Mouse (Mus musculus) midbrain, postnatal 0 days (tissue): ENCODE data around the gene Cntn1. TPM values are rescaled to one million over a fixed set of nuclear protein-coding genes. Genes with fewer than 3 reads are reported as not detected.

Source experiments
- ATAC-seq: fragments of 200-750 bp; cut with Nextera tagmentation; 2 replicates; pipeline ENCODE4 v1.8.0; 2017; ENCODE audit warnings: moderate number of reproducible peaks, mild to moderate bottlenecking, moderate TSS enrichment, moderate library complexity; ENCODE audit not compliant: low FRiP score
- DNase-seq: peaks from one replicate; pipeline ENCODE4 v3.0.0-alpha.2; 2015; ENCODE audit warnings: low spot score
- H3K27ac ChIP-seq: fragments of 300-500 bp; sonication (generic); 2 replicates; pipeline ENCODE4 v1.5.1; 2014; ENCODE audit warnings: low read depth, mild to moderate bottlenecking, low read length, mixed read lengths
- H3K27me3 ChIP-seq: fragments of 300-500 bp; sonication (generic); 2 replicates; pipeline ENCODE4 v1.6.1; 2014; ENCODE audit warnings: low read length, control low read depth, mixed read lengths; ENCODE audit not compliant: insufficient read depth
- H3K36me3 ChIP-seq: fragments of 300-500 bp; sonication (generic); 2 replicates; pipeline ENCODE4 v1.6.1; 2014; ENCODE audit warnings: low read length, control low read depth, mixed read lengths; ENCODE audit not compliant: insufficient read depth
- H3K4me1 ChIP-seq: fragments of 300-500 bp; sonication (generic); 2 replicates; pipeline ENCODE4 v1.6.1; 2014; ENCODE audit warnings: mild to moderate bottlenecking, control low read depth, antibody characterized with exemption, low read length, mixed read lengths; ENCODE audit not compliant: insufficient read depth
- H3K4me2 ChIP-seq: fragments of 300-500 bp; sonication (generic); 2 replicates; pipeline ENCODE4 v1.6.1; 2014; ENCODE audit warnings: low read depth, mild to moderate bottlenecking, low read length, mixed read lengths; ENCODE audit not compliant: poor library complexity, severe bottlenecking
- H3K4me3 ChIP-seq: fragments of 300-500 bp; sonication (generic); 2 replicates; pipeline ENCODE4 v1.5.1; 2014; ENCODE audit warnings: low read depth, mild to moderate bottlenecking, low read length, moderate library complexity
- H3K9ac ChIP-seq: fragments of 300-500 bp; sonication (generic); replicated peaks from 2 replicates; pipeline ENCODE4 v1.6.1; 2014; ENCODE audit warnings: mild to moderate bottlenecking, low read length, moderate library complexity, mixed read lengths; ENCODE audit not compliant: poor library complexity, severe bottlenecking
- H3K9me3 ChIP-seq: fragments of 300-500 bp; sonication (generic); 2 replicates; pipeline ENCODE4 v1.6.1; 2016; ENCODE audit warnings: low read length, control low read depth
- CTCF ChIP-seq: IDR thresholded peaks from 2 replicates; pipeline ENCODE4 v1.5.1; 2016; ENCODE audit warnings: antibody characterized with exemption, mild to moderate bottlenecking
- WGBS: fragments of 180-500 bp; shearing (Covaris S2); extraction: QIAGEN DNeasy Blood & Tissue Kit; methylation state at CpG from one replicate; pipeline ENCODE4 v1.1.7; 2014; 5-methylcytosine and 5-hydroxymethylcytosine counted together
- polyA plus RNA-seq: library from polyadenylated mRNA; unstranded; fragments of >200 nt; fragmentation: Nextera tagmentation; extraction: Ambion mirVana; gene quantifications from 2 replicates; pipeline ENCODE4 v1.2.1, GENCODE M21; 2015
- total RNA-seq: library from RNA; depleted of rRNA; stranded (reverse); fragments of >200 nt; gene quantifications from 2 replicates; pipeline ENCODE4 v1.2.3, GENCODE M21; 2014

Cntn1 gene
- total and polyA plus RNA-seq, 2 experiments from 2014 or later: 153 to 300 TPM

- TF ChIP-seq CTCF: no peak
- WGBS: 85% methylated on average over 4 of the region's 4 CpGs
These were observed 236.7 kb downstream of the Cntn1 start for GRCm38 (mm10) chr15:92287616-92288015.

GRCm38 (mm10) chr15:92296479-92296878, 245.5 kb downstream of the Cntn1 start:
- Histone ChIP-seq H3K27me3 (no peaks in the 10 kb centered on the region), H3K4me2 (no peak overlapping the region), H3K4me3 (no peak overlapping the region), H3K9me3 (no peaks in the 10 kb centered on the region), H3K4me1 (no peaks in the 10 kb centered on the region), H3K36me3 (peaks cover 3% of the 10 kb centered on the region), H3K27ac (no peak overlapping the region), H3K9ac (no peak overlapping the region)
- no peak for ATAC-seq
- WGBS: 94% methylated on average over 3 of the region's 3 CpGs
- no peak for TF ChIP-seq CTCF
- no peak for DNase-seq

More at GRCm38 (mm10) chr15:92287616-92288015, 236.7 kb downstream of the Cntn1 start:
- Histone ChIP-seq H3K4me3 (no peak overlapping the region), H3K4me1 (no peaks in the 10 kb centered on the region), H3K9ac (no peak overlapping the region), H3K36me3 (peaks cover 4% of the 10 kb centered on the region), H3K9me3 (no peaks in the 10 kb centered on the region), H3K27ac (no peak overlapping the region), H3K27me3 (no peaks in the 10 kb centered on the region), H3K4me2 (no peak overlapping the region)
- ATAC-seq (no peak), DNase-seq (no peak)

- no peaks in the 10 kb centered on the region for H3K4me1 ChIP-seq
- no peak for ATAC-seq
- no peak overlapping the region for H3K9ac ChIP-seq
- no peaks in the 10 kb centered on the region for H3K27me3 ChIP-seq
- DNase-seq: no peak
- H3K27ac ChIP-seq: no peak overlapping the region
- H3K4me2 ChIP-seq: no peak overlapping the region
- WGBS: 71% methylated on average over 6 of the region's 6 CpGs
- TF ChIP-seq CTCF: no peak
- H3K4me3 ChIP-seq: no peak overlapping the region
- H3K36me3 ChIP-seq: peaks cover 3% of the 10 kb centered on the region
- H3K9me3 ChIP-seq: no peaks in the 10 kb centered on the region
These were observed 251.8 kb downstream of the Cntn1 start for GRCm38 (mm10) chr15:92302796-92303195.

GRCm38 (mm10) chr15:92304221-92304620, 253.3 kb downstream of the Cntn1 start:
- Histone ChIP-seq H3K4me1 (no peaks in the 10 kb centered on the region), H3K4me3 (no peak overlapping the region), H3K27me3 (no peaks in the 10 kb centered on the region), H3K27ac (no peak overlapping the region), H3K9ac (no peak overlapping the region), H3K4me2 (no peak overlapping the region), H3K9me3 (no peaks in the 10 kb centered on the region), H3K36me3 (peaks cover 3% of the 10 kb centered on the region)
- no peak for TF ChIP-seq CTCF
- WGBS: 87% methylated on average over 5 of the region's 5 CpGs
- ATAC-seq (no peak), DNase-seq (no peak)

DNA sequence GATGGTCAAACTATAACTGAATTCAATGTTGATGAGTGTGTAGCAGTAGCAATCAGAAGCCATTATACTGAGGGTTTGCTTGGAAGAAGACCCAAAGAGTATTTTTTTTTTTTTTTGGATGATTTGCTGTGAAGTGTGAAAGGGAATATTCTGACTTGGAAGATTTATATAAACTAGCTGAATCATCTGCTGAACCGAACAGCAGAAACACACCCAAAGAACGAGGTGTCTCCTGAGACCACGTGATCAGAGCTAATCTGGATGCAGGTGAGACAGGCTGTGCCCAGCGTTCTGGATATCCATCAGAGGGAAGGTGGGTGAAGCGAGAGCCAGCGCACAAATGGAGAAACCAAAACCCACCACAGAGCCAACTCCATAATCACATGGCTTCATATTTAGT, 271.0 kb downstream of the Cntn1 start:
- no peak for TF ChIP-seq CTCF
- DNase-seq (no peak), ATAC-seq (no peak)
- Histone ChIP-seq H3K9me3 (no peaks in the 10 kb centered on the region), H3K36me3 (peaks cover 6% of the 10 kb centered on the region; the same call in 1 of the 2 replicates), H3K4me2 (no peak overlapping the region), H3K27me3 (no peaks in the 10 kb centered on the region), H3K9ac (no peak overlapping the region), H3K4me3 (no peak overlapping the region), H3K27ac (no peak overlapping the region), H3K4me1 (no peaks in the 10 kb centered on the region)
- WGBS: 89% methylated on average over 6 of the region's 6 CpGs

DNA sequence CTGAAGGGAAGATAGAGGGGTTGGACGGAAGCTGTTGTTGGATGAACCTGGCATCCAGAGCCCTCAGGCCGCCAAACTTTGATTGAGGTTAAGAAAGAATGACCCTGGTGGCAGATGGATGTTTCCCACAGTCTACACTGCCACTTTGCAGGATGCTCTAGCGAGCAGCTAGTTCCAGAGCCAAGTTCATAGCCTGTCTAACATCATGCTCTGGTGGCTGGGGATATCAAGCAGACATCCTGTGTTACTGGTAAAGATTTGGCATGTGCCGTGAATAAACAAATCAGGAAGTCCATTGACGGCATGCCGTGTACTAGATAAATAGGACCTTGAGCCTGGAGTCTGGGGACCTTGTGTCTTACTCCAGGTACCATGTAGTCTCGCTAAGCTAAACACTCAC, 276.1 kb downstream of the Cntn1 start:
- no peak overlapping the region for H3K9ac ChIP-seq
- no peaks in the 10 kb centered on the region for H3K27me3 ChIP-seq
- no peak overlapping the region for H3K4me2 ChIP-seq
- H3K9me3 ChIP-seq: no peaks in the 10 kb centered on the region
- no peaks in the 10 kb centered on the region for H3K4me1 ChIP-seq
- ATAC-seq: no peak
- WGBS: 90% methylated on average over 7 of the region's 7 CpGs
- no peaks in the 10 kb centered on the region; the same call in 1 of the 2 replicates for H3K36me3 ChIP-seq
- TF ChIP-seq CTCF: no peak
- no peak for DNase-seq
- no peak overlapping the region for H3K4me3 ChIP-seq
- H3K27ac ChIP-seq: no peak overlapping the region
